Mouse (Mus musculus) intestine, embryonic 14.5 days (tissue): ENCODE results near the gene Baz1b. TPM values are rescaled to one million over a fixed set of nuclear protein-coding genes. Genes with fewer than 3 reads are reported as not detected.

Source experiments
- ATAC-seq: fragments of 200-750 bp; cut with Nextera tagmentation; replicated peaks from 2 replicates; pipeline ENCODE4 v1.8.0; 2017; ENCODE audit warnings: low read depth, moderate number of reproducible peaks, moderate TSS enrichment, moderate library complexity; ENCODE audit not compliant: low FRiP score, low TSS enrichment
- DNase-seq: peaks from one replicate; pipeline ENCODE4 v3.0.0-alpha.2; 2018; ENCODE audit warnings: low spot score
- H3K27ac ChIP-seq: fragments of 300-500 bp; sonication (generic); 2 replicates; pipeline ENCODE4 v1.5.1; 2014; ENCODE audit warnings: low read depth, mild to moderate bottlenecking, control low read depth
- H3K27me3 ChIP-seq: fragments of 300-500 bp; sonication (generic); replicated peaks from 2 replicates; pipeline ENCODE4 v1.6.1; 2014; ENCODE audit warnings: low read length, control low read depth; ENCODE audit not compliant: control insufficient read depth, insufficient read depth
- H3K36me3 ChIP-seq: fragments of 300-500 bp; sonication (generic); 2 replicates; pipeline ENCODE4 v1.6.1; 2014; ENCODE audit warnings: low read length, control low read depth; ENCODE audit not compliant: control insufficient read depth, insufficient read depth
- H3K4me1 ChIP-seq: fragments of 300-500 bp; sonication (generic); replicated peaks from 2 replicates; pipeline ENCODE4 v1.6.1; 2014; ENCODE audit warnings: low read length, control low read depth, mixed read lengths; ENCODE audit not compliant: control insufficient read depth, insufficient read depth
- H3K4me2 ChIP-seq: fragments of 300-500 bp; sonication (generic); 2 replicates; pipeline ENCODE4 v1.6.1; 2014; ENCODE audit warnings: low read length
- H3K4me3 ChIP-seq: fragments of 300-500 bp; sonication (generic); 2 replicates; pipeline ENCODE4 v1.5.1; 2014; ENCODE audit warnings: low read depth, low read length, control low read depth, mixed read lengths
- H3K9ac ChIP-seq: fragments of 300-500 bp; sonication (generic); 2 replicates; pipeline ENCODE4 v1.6.1; 2014; ENCODE audit warnings: mild to moderate bottlenecking, low read length
- H3K9me3 ChIP-seq: fragments of 300-500 bp; sonication (generic); 2 replicates; pipeline ENCODE4 v1.6.1; 2016; ENCODE audit warnings: low read length, control low read depth; ENCODE audit not compliant: control insufficient read depth
- WGBS: fragments of 180-500 bp; shearing (Covaris S2); extraction: QIAGEN DNeasy Blood & Tissue Kit; methylation state at CpG from one replicate; pipeline ENCODE4 v1.1.7; 2014; 5-methylcytosine and 5-hydroxymethylcytosine counted together
- polyA plus RNA-seq: library from polyadenylated mRNA; unstranded; fragments of >200 nt; fragmentation: Nextera tagmentation; extraction: Ambion mirVana; gene quantifications from 2 replicates; pipeline ENCODE4 v1.2.1, GENCODE M21; 2014

Gene Baz1b
- 50.8 and 54.2 TPM in 2 replicates for polyA plus RNA-seq

DNA sequence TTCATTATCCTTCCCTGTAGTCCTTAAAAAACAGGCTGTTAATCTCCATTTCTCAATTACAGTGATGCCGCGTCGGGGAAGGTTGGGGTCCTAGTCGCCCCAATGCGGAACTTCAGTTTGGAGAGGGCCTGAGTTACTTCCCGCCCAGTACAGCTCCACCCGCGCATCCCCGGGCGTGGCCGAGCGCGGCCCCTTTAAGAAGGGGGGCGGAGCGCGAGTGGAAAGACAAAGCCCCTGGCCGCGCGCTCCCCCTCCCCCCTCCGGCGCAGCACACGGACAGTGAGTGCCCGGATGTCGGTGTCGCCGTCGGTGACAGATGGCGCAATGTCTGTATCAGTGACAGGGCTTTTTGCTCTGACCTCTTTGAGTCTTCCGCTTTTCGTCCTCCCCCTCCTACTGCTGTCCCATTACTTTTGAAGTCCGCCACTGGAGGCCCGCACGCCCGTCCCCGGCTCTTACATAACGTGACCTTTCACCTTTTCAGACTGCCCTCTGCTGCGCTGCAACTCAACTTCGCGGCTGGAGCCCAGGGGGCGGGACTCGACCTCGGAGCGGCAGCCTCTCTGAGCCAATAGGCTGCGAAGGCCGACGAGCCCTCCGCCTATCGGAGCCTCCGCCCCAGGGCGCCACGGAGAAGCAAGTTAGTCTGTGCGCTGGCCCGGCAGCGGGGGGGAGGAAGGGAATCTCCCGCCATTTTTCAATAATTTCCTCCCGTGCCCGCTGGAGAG lies at the start of gene Baz1b:
Gene Baz1b (plus strand): TSS at position 644 of the 728 bp plus-strand sequence.
- Histone ChIP-seq H3K9me3 (0 out of 2 replicates have a peak, but pooled peaks cover 5% of the 10 kb centered on the region), H3K27ac (peak within 1 kb of the TSS; percentile 96), H3K4me2 (peak within 1 kb of the TSS; percentile 66), H3K9ac (peak within 1 kb of the TSS; percentile 97), H3K27me3 (no peaks in the 10 kb centered on the region), H3K4me3 (peak within 1 kb of the TSS; percentile 100), H3K36me3 (peaks cover 21% of the 10 kb centered on the region), H3K4me1 (peaks cover 16% of the 10 kb centered on the region)
- ATAC-seq (peak; percentile 97), DNase-seq (peak; percentile 98)
- 0% methylated on average over 57 of the region's 57 CpGs for WGBS

DNA sequence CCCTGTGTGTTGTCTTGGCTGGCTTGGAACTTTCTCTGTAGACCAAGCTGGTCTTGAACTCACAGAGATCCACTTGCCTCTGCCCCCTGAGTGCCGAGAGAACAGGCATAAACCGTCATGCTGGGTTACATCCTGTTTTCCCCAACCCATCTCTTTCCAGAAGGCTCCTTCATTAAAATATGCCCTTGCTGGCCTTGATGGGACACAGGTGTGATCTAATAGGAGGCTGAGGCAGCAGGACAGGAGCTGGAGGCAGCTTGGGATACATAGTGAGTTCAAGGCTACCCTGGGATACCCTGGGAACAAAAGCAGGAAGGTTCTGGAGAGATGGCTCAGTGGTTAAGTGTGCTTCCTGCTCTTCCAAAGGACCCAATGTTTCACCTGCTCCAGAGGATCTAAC lies 47.2 kb upstream of the Baz1b start:
- Histone ChIP-seq H3K27ac (no peak overlapping the region), H3K27me3 (0 out of 2 replicates have a peak, but pooled peaks cover 2% of the 10 kb centered on the region), H3K9me3 (no peaks in the 10 kb centered on the region), H3K4me2 (no peak overlapping the region), H3K9ac (no peak overlapping the region), H3K4me1 (no peaks in the 10 kb centered on the region), H3K36me3 (no peaks in the 10 kb centered on the region), H3K4me3 (no peak overlapping the region)
- DNase-seq (no peak), ATAC-seq (no peak)
- 73% methylated on average over 2 of the region's 2 CpGs for WGBS

DNA sequence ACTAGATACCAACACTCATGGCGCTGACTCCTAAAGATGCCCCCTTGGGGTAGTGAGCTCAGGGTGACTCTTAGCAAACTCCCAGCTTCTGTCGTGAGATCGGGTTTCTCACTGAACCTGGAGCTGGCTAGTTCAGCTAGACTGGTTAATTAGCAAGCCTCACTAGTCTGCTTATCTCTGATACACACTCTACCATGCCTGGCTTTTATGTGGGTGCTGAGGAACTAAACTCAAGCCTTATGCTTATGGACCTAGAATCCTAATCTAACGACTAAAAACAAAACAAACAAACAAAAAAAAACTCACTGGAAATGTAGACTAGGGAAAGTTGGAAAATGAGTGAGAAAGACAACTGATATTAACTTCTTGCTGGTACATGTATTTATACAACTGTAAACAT lies 42.6 kb upstream of the Baz1b start:
- ATAC-seq: no peak
- no peaks in the 10 kb centered on the region for H3K27me3 ChIP-seq

DNA sequence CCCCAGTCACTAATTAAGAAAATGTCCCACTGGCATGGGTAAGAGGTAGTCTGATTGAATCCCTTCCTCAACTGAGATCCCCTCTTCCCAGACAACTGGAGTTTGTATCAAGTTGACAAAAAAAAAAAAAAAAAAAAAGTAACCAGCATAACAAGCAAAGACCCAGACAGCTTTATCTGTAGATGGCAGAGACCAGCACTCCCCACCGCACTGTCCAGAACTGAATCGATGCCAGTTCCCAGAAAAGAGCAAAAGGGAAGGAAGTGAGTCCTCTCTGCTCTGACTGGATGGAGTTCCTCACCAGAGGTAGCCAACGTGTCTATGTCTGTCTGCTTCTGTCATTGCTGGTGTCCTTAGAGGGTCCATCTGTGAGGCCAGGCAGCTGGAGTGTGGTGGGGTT lies 41.5 kb upstream of the Baz1b start:
- H3K4me3 ChIP-seq: no peak overlapping the region
- WGBS: 77% methylated on average over 3 of the region's 3 CpGs
- no peak for DNase-seq

More for the DNA sequence above, 42.6 kb upstream of the Baz1b start:
- 46% methylated on average over 4 of the region's 4 CpGs for WGBS
- Histone ChIP-seq H3K4me2 (no peak overlapping the region), H3K27ac (no peak overlapping the region), H3K4me3 (no peak overlapping the region), H3K9me3 (no peaks in the 10 kb centered on the region), H3K4me1 (0 out of 2 replicates have a peak, but pooled peaks cover 8% of the 10 kb centered on the region), H3K9ac (no peak overlapping the region), H3K36me3 (no peaks in the 10 kb centered on the region)
- DNase-seq: no peak

DNA sequence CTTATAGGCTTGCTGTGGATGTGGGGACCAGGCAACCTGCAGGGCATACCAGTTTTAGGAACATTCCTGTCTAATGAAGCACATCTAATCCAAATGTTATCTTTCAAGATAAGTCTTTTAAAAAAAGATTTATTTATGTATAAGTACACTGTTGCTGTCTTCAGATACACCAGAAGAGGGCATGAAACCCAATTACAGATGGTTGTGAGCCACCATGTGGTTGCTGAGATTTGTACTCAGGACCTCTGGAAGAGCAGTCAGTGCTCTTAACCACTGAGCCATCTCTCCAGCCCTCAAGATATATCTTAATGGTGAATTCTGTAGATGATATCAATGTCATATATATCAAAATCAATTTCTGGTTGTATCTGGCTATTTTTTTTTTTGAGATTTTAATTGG lies 41.1 kb upstream of the Baz1b start:
- Histone ChIP-seq H3K9ac (no peak overlapping the region), H3K27me3 (no peaks in the 10 kb centered on the region)
- no peak for ATAC-seq

More for the DNA sequence above, 41.5 kb upstream of the Baz1b start:
- Histone ChIP-seq H3K27me3 (no peaks in the 10 kb centered on the region), H3K9ac (no peak overlapping the region), H3K4me1 (0 out of 2 replicates have a peak, but pooled peaks cover 12% of the 10 kb centered on the region), H3K4me2 (no peak overlapping the region), H3K27ac (no peak overlapping the region), H3K36me3 (no peaks in the 10 kb centered on the region), H3K9me3 (no peaks in the 10 kb centered on the region)
- ATAC-seq: no peak

DNA sequence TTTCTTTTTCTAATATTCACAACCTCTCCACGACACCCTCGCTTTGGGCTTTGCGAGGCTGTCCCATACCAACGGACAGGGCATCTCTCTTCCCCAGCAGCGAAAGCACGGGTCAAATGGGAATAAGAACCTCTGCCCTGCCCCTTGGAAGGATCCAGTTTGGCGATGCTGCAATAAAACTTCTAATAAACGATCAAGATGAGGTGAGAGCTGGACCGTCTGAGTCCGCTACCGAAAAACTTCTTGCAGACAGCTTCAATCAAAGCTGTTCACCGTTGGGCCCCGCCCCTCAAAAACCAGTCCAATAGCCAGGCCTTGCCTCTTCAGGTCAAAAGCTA lies 38.4 kb upstream of the Baz1b start:
- peak overlapping the region; percentile 85 for H3K4me3 ChIP-seq
- H3K9ac ChIP-seq: peak overlapping the region; percentile 46
- WGBS: under 1% methylated on average over 13 of the region's 13 CpGs
- ATAC-seq: peak; percentile 3; the same call in 1 of the 2 replicates
- H3K4me2 ChIP-seq: peak overlapping the region; percentile 63
- H3K9me3 ChIP-seq: no peaks in the 10 kb centered on the region
- H3K27ac ChIP-seq: peak overlapping the region; percentile 68
- peaks cover 11% of the 10 kb centered on the region for H3K36me3 ChIP-seq
- 0 out of 2 replicates have a peak, but pooled peaks cover 12% of the 10 kb centered on the region for H3K4me1 ChIP-seq
- DNase-seq: no peak
- no peaks in the 10 kb centered on the region for H3K27me3 ChIP-seq

More for the DNA sequence above, 41.1 kb upstream of the Baz1b start:
- Histone ChIP-seq H3K27ac (no peak overlapping the region), H3K9me3 (no peaks in the 10 kb centered on the region), H3K4me3 (no peak overlapping the region), H3K4me2 (no peak overlapping the region), H3K4me1 (0 out of 2 replicates have a peak, but pooled peaks cover 12% of the 10 kb centered on the region), H3K36me3 (no peaks in the 10 kb centered on the region)
- no peak for DNase-seq

DNA sequence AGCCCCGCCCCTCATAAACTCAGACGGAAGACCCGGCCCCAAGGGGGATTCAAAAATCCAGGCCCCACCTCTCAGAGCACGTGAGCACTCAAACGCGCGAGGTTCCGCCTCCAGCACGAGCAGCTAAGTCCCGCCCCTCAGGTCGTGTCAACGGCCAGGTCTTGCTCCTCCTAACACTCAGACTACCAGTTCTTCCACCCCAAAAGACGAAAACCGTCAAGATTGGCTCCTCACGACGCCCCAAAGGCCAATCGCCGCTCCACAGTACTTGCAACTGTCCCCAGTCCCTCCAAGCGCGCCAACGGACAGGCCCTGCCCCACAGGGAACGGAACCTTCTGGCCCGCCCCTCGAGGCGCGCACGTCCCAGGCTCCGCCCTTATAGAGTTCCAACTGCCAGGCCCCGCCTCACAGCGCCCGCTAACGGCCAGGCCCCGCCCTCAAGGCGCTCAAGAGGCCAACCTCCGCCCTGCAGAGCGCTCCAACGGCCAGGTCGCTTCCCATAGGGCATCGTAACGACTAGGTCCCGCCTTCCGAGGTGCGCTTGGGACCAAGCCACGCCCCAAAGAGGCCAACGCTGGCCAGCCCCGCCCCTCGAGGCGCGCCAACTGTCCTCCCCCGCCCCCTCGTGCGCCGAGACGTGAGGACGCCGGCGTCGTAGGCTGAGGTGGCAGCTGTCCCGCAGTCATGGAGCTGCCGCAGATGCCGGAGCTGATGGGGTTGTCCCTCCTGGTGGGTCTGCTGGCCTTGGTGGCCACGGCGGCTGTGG lies 37.8 kb upstream of the Baz1b start, which contains the start of gene Tbl2:
Gene Tbl2 (plus strand): TSS at position 605 of the 767 bp plus-strand sequence.
- H3K27ac ChIP-seq: peak within 1 kb of the TSS; percentile 85
- H3K36me3 ChIP-seq: peaks cover 16% of the 10 kb centered on the region
- H3K27me3 ChIP-seq: no peaks in the 10 kb centered on the region
- DNase-seq (peak; percentile 99), ATAC-seq (peak; percentile 98)
- no peaks in the 10 kb centered on the region for H3K9me3 ChIP-seq
- WGBS: under 1% methylated on average over 63 of the region's 63 CpGs
- peak within 1 kb of the TSS; percentile 84 for H3K4me2 ChIP-seq
- H3K9ac ChIP-seq: peak within 1 kb of the TSS; percentile 78
- H3K4me1 ChIP-seq: 0 out of 2 replicates have a peak, but pooled peaks cover 12% of the 10 kb centered on the region
- H3K4me3 ChIP-seq: peak within 1 kb of the TSS; percentile 85

DNA sequence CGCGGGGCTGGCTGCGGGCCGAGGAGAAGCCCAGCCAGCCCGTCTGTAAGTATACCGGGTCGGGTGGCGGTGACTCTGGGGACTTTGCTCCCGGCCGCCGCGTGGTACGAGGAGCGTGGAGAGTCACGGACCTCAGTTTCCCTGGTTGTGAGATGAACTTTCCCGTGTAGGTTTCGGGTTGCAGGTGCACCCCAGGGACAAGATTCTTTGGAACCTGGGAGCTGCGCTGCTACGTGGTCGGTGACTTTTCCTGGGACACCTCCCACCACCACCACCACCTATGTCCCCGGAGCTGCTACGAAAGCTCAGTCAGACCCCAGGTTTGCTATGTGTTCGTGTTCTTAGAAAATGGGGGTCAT lies 37.3 kb upstream of the Baz1b start:
- Histone ChIP-seq H3K27ac (peak overlapping the region; percentile 44; the same call in 1 of the 2 replicates), H3K27me3 (no peaks in the 10 kb centered on the region), H3K9ac (peak overlapping the region; percentile 78), H3K36me3 (peaks cover 21% of the 10 kb centered on the region), H3K4me3 (peak overlapping the region; percentile 85), H3K9me3 (no peaks in the 10 kb centered on the region), H3K4me1 (0 out of 2 replicates have a peak, but pooled peaks cover 12% of the 10 kb centered on the region), H3K4me2 (peak overlapping the region; percentile 84)
- under 1% methylated on average over 23 of the region's 23 CpGs for WGBS
- DNase-seq (no peak), ATAC-seq (no peak)
